Mouse (Mus musculus) lung, embryonic 16.5 days (tissue): Measurements from ENCODE around the gene Nin. TPM values are rescaled to one million over a fixed set of nuclear protein-coding genes. Genes with fewer than 3 reads are reported as not detected.

ENCODE experiments used
- ATAC-seq: fragments of 200-750 bp; cut with Nextera tagmentation; 2 replicates; pipeline ENCODE4 v1.8.0; 2017; ENCODE audit warnings: low read depth, mild to moderate bottlenecking, moderate library complexity
- H3K27ac ChIP-seq: fragments of 300-500 bp; sonication (generic); 2 replicates; pipeline ENCODE4 v1.5.1; 2014; ENCODE audit warnings: mild to moderate bottlenecking, control low read depth, low read length
- H3K27me3 ChIP-seq: fragments of 300-500 bp; sonication (generic); 2 replicates; pipeline ENCODE4 v1.6.1; 2014; ENCODE audit warnings: low read depth, low read length, mixed read lengths; ENCODE audit not compliant: control insufficient read depth, insufficient read depth
- H3K36me3 ChIP-seq: fragments of 300-500 bp; sonication (generic); 2 replicates; pipeline ENCODE4 v1.6.1; 2014; ENCODE audit warnings: low read length; ENCODE audit not compliant: control insufficient read depth, insufficient read depth
- H3K4me1 ChIP-seq: fragments of 300-500 bp; sonication (generic); replicated peaks from 2 replicates; pipeline ENCODE4 v1.6.1; 2014; ENCODE audit warnings: low read length, mixed read lengths; ENCODE audit not compliant: control insufficient read depth, insufficient read depth
- H3K4me2 ChIP-seq: fragments of 300-500 bp; sonication (generic); 2 replicates; pipeline ENCODE4 v1.6.1; 2014; ENCODE audit warnings: low read depth, low read length, control low read depth
- H3K4me3 ChIP-seq: fragments of 300-500 bp; sonication (generic); 2 replicates; pipeline ENCODE4 v1.5.1; 2014; ENCODE audit warnings: mild to moderate bottlenecking, low read length, control low read depth
- H3K9ac ChIP-seq: fragments of 300-500 bp; sonication (generic); 2 replicates; pipeline ENCODE4 v1.6.1; 2014; ENCODE audit warnings: low read length, control low read depth
- H3K9me3 ChIP-seq: fragments of 300-500 bp; sonication (generic); 2 replicates; pipeline ENCODE4 v1.6.1; 2016; ENCODE audit warnings: low read length; ENCODE audit not compliant: control insufficient read depth
- WGBS: fragments of 180-500 bp; shearing (Covaris S2); extraction: QIAGEN DNeasy Blood & Tissue Kit; methylation state at CpG from one replicate; pipeline ENCODE4 v1.1.7; 2014; 5-methylcytosine and 5-hydroxymethylcytosine counted together
- polyA plus RNA-seq: library from polyadenylated mRNA; unstranded; fragments of >200 nt; fragmentation: Nextera tagmentation; extraction: Ambion mirVana; gene quantifications from 2 replicates; pipeline ENCODE4 v1.2.1, GENCODE M21; 2015

Nin gene
- polyA plus RNA-seq, 1 experiment from 2014 or later, result 11.8 TPM

DNA sequence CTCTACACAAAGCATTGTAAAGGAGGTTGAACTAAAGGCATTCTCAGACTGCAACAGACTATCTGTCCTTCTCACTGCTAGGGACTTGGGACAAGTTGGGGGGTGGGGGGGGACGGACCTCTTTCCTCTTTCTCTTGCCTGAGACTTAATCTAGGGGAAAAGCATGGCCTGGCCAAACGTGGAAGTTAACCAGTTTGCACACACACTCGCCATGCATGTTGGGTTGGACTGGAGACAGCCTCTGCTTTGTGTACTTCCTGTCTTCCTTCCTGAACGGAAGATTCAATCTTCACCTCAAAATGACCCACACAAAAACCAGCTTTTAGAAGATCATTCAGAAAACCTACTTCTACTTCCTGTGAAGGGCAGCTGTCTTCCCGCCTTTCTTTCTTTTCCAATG, 11.7 kb downstream of the Nin start:
- Histone ChIP-seq H3K4me3 (no peak overlapping the region), H3K9me3 (no peaks in the 10 kb centered on the region)
- WGBS, result 51% methylated on average over 5 of the region's 5 CpGs

GRCm38 (mm10) chr12:70097901-70098300, 15.6 kb downstream of the Nin start:
- 85% methylated on average over 7 of the region's 7 CpGs for WGBS
- ATAC-seq, result no peak

More for the DNA sequence above, 11.7 kb downstream of the Nin start:
- peaks cover 8% of the 10 kb centered on the region; the same call in 1 of the 2 replicates for H3K4me1 ChIP-seq
- no peaks in the 10 kb centered on the region for H3K36me3 ChIP-seq
- no peak overlapping the region for H3K9ac ChIP-seq
- H3K4me2 ChIP-seq, result no peak overlapping the region
- H3K27me3 ChIP-seq, result no peaks in the 10 kb centered on the region
- 0 out of 2 replicates have a peak, but pooled peaks have one; percentile 15 for ATAC-seq
- no peak overlapping the region for H3K27ac ChIP-seq

GRCm38 (mm10) chr12:70097316-70097715, 16.2 kb downstream of the Nin start:
- Histone ChIP-seq H3K4me1 (no peaks in the 10 kb centered on the region; the same call in 1 of the 2 replicates), H3K27ac (no peak overlapping the region), H3K27me3 (no peaks in the 10 kb centered on the region), H3K9me3 (no peaks in the 10 kb centered on the region), H3K36me3 (no peaks in the 10 kb centered on the region; the same call in 1 of the 2 replicates), H3K9ac (no peak overlapping the region), H3K4me3 (no peak overlapping the region), H3K4me2 (no peak overlapping the region)
- 82% methylated on average over 3 of the region's 3 CpGs for WGBS
- no peak for ATAC-seq

More at GRCm38 (mm10) chr12:70097901-70098300, 15.6 kb downstream of the Nin start:
- Histone ChIP-seq H3K4me3 (no peak overlapping the region), H3K36me3 (no peaks in the 10 kb centered on the region; the same call in 1 of the 2 replicates), H3K9ac (no peak overlapping the region), H3K27me3 (no peaks in the 10 kb centered on the region), H3K4me2 (no peak overlapping the region), H3K9me3 (no peaks in the 10 kb centered on the region), H3K4me1 (no peaks in the 10 kb centered on the region; the same call in 1 of the 2 replicates), H3K27ac (no peak overlapping the region)

DNA sequence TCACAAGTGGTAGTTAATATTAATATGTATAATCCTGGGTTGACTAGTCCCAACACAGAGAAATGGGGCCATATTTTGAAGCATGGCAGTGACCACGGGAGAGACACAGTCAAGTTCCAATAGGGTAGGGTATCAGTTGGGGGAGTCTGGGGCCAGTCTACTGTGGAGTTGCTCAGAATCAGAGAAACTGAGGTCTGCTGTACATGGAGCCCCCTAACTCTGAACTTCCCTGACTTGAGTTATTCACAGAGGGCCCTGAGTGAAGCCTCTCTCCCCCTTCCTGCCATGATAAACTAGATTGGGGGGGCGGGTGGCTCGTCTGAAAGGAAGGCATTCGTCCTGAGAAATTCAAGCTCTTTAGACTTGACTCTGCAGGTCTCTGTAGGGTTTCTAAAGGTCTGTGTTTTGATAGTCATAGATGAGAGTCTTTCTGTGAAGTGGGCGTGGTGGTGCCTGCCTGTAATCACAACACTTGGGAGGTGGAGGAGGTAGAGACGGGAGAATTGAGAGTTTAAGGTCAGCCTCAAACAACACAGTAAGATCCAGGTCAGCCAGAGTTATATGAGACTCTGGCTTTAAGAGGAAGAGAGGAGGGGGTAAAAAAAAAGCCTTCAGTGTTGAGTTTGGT, 20.1 kb downstream of the Nin start:
- ATAC-seq, result no peak

GRCm38 (mm10) chr12:70088297-70088696, 25.2 kb downstream of the Nin start:
- no peak overlapping the region for H3K27ac ChIP-seq
- no peaks in the 10 kb centered on the region for H3K9me3 ChIP-seq
- H3K4me1 ChIP-seq, result peaks cover 1% of the 10 kb centered on the region; the same call in 1 of the 2 replicates
- H3K4me3 ChIP-seq, result no peak overlapping the region
- H3K4me2 ChIP-seq, result no peak overlapping the region
- 69% methylated on average over 4 of the region's 4 CpGs for WGBS
- no peaks in the 10 kb centered on the region for H3K27me3 ChIP-seq
- ATAC-seq, result no peak
- no peaks in the 10 kb centered on the region; the same call in 1 of the 2 replicates for H3K36me3 ChIP-seq
- no peak overlapping the region for H3K9ac ChIP-seq

More for the DNA sequence above, 20.1 kb downstream of the Nin start:
- Histone ChIP-seq H3K4me3 (no peak overlapping the region), H3K27me3 (no peaks in the 10 kb centered on the region), H3K27ac (no peak overlapping the region), H3K36me3 (no peaks in the 10 kb centered on the region; the same call in 1 of the 2 replicates), H3K4me2 (no peak overlapping the region), H3K9ac (no peak overlapping the region), H3K9me3 (no peaks in the 10 kb centered on the region), H3K4me1 (no peaks in the 10 kb centered on the region; the same call in 1 of the 2 replicates)
- WGBS, result 58% methylated on average over 6 of the region's 6 CpGs

DNA sequence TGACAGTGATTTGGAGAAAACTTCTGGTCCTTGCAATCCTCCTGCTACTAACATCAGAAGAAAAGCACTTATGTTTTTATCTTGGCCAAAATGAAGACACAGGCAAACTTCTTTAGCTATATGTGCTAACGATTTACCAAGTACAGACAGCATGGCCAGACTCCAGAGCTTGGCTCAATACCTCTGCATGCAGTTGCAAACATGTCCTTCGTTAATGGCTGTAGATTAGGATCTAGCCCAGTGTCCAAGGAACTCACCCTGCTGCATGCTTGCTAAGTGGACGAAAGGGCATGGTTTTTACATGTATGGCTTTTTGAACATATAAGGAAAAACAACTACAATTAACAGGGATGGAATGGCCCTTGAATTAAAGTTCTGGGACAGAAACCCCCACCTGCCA, 28.2 kb downstream of the Nin start:
- 73% methylated on average over 3 of the region's 3 CpGs for WGBS
- Histone ChIP-seq H3K9ac (no peak overlapping the region), H3K9me3 (no peaks in the 10 kb centered on the region), H3K4me2 (no peak overlapping the region), H3K27me3 (no peaks in the 10 kb centered on the region), H3K4me3 (no peak overlapping the region), H3K36me3 (no peaks in the 10 kb centered on the region), H3K27ac (no peak overlapping the region), H3K4me1 (peaks cover 3% of the 10 kb centered on the region; the same call in 1 of the 2 replicates)
- ATAC-seq, result no peak

DNA sequence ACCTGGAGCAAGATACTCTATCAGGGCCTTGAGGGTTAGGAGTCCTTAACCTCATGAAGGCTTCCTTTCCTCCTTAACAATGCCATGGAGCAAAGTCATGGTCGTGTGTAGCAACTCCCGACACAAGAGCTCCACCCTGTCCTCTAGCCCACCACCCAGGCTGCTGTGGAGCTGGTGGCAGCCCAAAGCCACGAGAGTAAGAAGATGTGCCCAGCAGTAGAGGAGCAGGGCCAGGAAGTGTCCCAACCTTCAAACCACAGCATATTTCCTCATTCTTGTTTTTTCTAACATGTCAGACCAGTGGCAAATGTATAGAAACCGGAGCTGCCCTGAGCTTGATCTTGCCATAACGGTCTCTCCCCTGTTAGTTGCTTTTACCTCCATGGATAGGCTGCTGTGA, 29.3 kb downstream of the Nin start:
- H3K4me2 ChIP-seq, result no peak overlapping the region
- H3K9me3 ChIP-seq, result no peaks in the 10 kb centered on the region
- H3K4me3 ChIP-seq, result no peak overlapping the region
- no peak overlapping the region for H3K27ac ChIP-seq
- no peak for ATAC-seq
- H3K9ac ChIP-seq, result no peak overlapping the region
- peaks cover 3% of the 10 kb centered on the region; the same call in 1 of the 2 replicates for H3K4me1 ChIP-seq
- no peaks in the 10 kb centered on the region for H3K27me3 ChIP-seq
- 90% methylated on average over 5 of the region's 5 CpGs for WGBS
- H3K36me3 ChIP-seq, result no peaks in the 10 kb centered on the region

- peaks cover 3% of the 10 kb centered on the region; the same call in 1 of the 2 replicates for H3K4me1 ChIP-seq
- ATAC-seq, result no peak
- no peaks in the 10 kb centered on the region for H3K36me3 ChIP-seq
- no peak overlapping the region for H3K4me3 ChIP-seq
- no peaks in the 10 kb centered on the region for H3K27me3 ChIP-seq
- 93% methylated on average over 4 of the region's 4 CpGs for WGBS
- H3K9ac ChIP-seq, result no peak overlapping the region
- no peak overlapping the region for H3K27ac ChIP-seq
- no peak overlapping the region for H3K4me2 ChIP-seq
- no peaks in the 10 kb centered on the region for H3K9me3 ChIP-seq
Measured at GRCm38 (mm10) chr12:70083737-70084136, 29.8 kb downstream of the Nin start.

DNA sequence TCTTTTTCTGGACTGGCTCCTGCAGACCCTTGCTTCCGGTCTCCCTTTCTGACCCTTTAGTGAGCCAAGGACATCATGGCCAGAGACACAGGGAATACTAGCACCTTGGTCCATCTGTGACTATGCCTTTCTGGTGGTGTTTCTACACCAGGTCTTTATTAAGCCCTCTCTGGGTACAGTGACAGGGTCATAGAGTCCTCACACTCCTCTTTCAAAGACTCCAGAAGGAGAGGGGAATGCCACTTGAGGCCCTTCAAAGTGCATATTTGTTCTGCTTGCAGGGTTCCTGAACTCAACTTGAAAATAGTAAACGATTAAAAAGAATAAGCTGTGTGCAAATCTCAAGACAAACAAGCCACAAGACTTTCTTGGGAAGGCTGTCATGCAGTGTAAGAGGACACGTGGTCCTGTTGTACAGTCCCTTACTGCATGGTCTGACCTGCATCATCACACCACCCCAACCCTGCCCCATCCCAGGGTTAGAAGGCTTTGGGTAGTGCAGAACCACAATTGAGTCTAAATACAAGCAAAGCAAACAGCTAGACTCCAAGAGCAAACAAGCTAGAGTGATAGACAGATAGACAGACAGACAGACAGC, 30.5 kb downstream of the Nin start:
- Histone ChIP-seq H3K27me3 (no peaks in the 10 kb centered on the region), H3K9me3 (no peaks in the 10 kb centered on the region), H3K4me1 (peaks cover 3% of the 10 kb centered on the region; the same call in 1 of the 2 replicates), H3K9ac (no peak overlapping the region), H3K4me2 (no peak overlapping the region), H3K4me3 (no peak overlapping the region), H3K36me3 (no peaks in the 10 kb centered on the region), H3K27ac (no peak overlapping the region)
- peak; percentile 67 for ATAC-seq
- 62% methylated on average over 3 of the region's 3 CpGs for WGBS
